Mouse (Mus musculus): ENCODE results near the gene Sh3rf1. TPM values are rescaled to one million over a fixed set of nuclear protein-coding genes. Genes with fewer than 3 reads are reported as not detected.

Gene Sh3rf1
- total RNA-seq, 2 experiments from 2014 or later = 10.1 to 11.3 TPM

DNA sequence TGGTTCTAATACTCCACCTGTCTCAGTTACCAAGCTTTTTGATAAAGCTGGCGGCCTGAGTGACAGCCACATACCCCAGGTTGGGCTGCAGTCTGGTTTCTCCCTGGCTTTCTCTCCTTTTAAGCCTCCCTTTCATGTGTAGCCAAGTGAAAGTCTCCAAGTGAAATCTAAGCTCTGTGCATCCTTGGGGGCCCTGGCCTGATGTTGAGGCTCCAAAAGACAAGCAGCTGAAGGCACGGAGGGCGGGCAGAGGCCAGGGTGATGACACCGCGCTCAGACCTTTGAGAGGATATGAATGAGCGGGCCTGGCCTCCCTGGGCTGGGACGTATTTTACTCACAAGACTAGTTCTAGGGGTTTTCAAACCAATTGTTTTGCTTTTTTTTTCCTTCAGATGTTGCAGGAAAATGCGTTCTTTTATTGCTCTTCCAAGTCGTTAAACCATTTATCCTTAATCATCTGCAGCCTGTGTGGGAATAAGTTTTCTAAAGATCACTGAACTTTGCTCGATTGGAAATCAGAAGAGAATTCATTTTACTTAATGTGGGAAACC, 100.8 kb downstream of the Sh3rf1 start:
- no peak for DNase-seq

- no peak for DNase-seq
Measured at GRCm38 (mm10) chr8:61325014-61325715, 101.5 kb downstream of the Sh3rf1 start.

- DNase-seq = no peak
Measured at GRCm38 (mm10) chr8:61326281-61326680, 102.6 kb downstream of the Sh3rf1 start.

DNA sequence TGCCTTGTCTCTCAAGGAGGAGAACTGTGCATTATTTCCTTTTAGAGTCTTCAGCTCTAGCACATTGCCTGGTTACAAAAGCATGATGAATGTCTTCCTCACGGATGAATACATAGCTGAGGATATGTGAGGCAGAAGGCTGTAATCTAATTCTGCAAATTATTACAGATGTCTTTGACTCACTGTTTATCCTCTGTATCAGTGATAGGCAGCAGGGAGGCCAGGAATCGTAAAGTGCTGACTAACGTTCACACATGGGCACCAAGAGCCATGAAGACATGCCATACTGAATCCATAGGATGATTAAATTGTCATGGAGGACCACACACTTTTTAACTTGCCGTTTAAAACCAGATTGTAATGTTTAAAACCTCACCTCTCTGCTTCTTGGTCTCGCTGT, 103.7 kb downstream of the Sh3rf1 start:
- DNase-seq = no peak

- no peak for DNase-seq
Measured at GRCm38 (mm10) chr8:61339629-61340028, 116.0 kb downstream of the Sh3rf1 start.

DNA sequence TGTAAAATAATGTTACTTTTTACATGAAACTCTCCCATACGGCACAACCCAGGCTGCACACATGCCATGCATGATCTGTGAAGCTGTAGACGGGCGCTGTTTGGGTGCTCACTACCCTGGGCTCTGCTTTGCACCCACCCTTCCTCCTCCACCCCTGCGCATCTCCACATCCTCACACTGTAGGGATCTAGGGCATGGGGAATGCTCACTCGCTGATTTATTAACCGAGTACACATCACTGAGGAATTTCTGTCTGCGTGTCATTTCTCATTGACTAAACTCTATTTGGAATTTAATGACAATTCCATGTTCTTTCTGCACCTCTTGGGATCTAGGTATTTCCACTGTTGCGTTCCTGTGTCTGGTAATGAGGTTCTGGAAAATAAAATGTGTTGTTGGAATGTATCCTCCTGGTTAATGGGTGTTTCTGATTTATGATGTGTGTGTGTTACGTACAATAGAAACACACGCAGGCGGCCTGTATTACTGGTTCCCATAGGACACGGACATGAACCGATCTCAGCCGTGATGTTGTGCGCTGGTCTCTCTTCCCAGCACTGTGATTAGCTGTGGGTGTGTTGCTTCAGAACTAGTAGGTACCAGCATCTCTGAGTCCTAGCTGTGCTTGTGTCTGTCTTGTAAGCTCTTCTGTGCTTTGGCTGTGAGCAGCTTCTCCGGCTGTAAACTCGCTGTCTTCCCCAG, 116.8 kb downstream of the Sh3rf1 start:
- DNase-seq = no peak

GRCm38 (mm10) chr8:61341587-61342441, 118.1 kb downstream of the Sh3rf1 start:
- DNase-seq = no peak

- no peak for DNase-seq
Measured at GRCm38 (mm10) chr8:61342473-61343026, 118.9 kb downstream of the Sh3rf1 start.

DNA sequence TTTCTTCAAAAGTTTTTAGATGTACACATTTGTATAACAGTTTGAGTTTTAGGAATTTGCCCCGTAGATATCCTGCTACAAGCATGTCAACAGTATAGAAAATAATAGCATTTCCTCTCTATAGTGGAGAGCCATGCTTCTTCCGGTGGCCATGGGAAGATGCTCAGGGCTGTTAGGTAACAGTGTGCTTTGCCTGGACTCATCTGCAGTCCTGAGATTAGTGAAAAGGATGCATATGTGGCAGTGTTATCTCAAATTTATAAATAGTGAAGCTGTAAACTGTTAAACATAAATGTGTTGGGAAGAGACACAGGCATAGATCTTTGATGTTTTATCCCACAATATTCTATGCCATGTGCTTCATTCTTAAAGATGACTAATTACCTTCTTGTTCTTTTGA, 120.8 kb downstream of the Sh3rf1 start:
- no peak for DNase-seq

- DNase-seq = no peak
Measured at GRCm38 (mm10) chr8:61346941-61347340, 123.3 kb downstream of the Sh3rf1 start.

- no peak for DNase-seq
Measured at GRCm38 (mm10) chr8:61347526-61347925, 123.9 kb downstream of the Sh3rf1 start.

DNA sequence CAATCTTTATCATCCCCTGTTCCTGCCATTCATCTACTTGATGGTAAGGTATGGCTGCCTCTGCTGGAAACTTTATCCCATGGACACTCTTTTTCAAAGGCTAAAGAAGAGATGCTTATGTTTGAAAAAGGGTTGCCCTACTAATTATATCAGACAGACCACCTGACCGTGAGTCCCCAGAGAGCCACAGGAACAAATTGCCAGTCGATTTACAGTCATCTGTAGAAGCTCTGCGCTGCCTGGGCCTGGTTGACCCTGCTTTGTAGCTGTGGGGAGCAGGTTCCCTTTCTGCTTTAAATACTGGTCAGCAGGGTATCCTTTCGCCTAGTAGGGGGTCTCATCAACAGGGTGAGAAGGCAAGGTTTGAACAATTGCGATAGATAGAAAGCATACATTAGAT, 124.4 kb downstream of the Sh3rf1 start:
- no peak for DNase-seq

DNA sequence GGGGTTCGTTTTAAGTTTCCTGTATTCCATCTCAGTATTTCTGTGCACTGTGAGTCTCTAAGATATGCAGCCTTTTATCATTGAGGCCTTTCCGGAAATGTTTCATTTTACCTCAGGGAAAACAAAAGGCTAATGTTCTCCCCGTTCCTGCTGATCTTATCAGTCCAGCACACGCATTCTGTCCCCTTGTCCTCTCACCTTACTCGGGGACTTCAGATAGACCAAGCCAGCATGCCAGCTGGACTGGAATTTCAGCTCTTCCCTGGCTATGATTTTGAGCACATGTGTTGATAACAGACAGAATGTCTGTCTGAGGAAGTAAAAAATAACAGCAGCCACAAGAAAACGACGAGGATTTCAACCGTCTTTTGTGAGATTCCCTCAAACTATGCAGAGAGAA, 124.8 kb downstream of the Sh3rf1 start:
- no peak for DNase-seq

GRCm38 (mm10) chr8:61350443-61350842, 126.8 kb downstream of the Sh3rf1 start:
- no peak for DNase-seq

GRCm38 (mm10) chr8:61351638-61352037, 128.0 kb downstream of the Sh3rf1 start:
- no peak for DNase-seq

GRCm38 (mm10) chr8:61355503-61355902, 131.8 kb downstream of the Sh3rf1 start:
- DNase-seq = no peak

DNA sequence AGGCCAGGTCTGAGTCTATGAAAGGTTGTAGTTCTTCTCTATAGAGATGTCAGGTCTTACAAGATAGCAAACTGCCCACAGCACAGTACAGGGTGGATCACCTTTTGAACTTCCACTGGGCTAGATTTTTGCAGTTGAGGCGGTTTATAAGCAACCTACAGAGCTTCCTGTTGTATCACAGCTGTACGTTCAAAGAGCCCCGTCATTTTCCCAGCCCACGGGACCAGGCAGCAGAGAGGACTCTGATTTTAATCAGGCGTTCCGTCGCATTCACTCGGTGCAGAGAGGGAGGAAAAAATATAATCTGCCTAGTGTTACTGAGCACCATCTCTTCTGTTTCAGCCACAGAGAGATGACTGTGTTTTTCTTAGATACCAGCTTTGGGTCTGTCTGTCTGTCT, 135.3 kb downstream of the Sh3rf1 start:
- DNase-seq = no peak

DNA sequence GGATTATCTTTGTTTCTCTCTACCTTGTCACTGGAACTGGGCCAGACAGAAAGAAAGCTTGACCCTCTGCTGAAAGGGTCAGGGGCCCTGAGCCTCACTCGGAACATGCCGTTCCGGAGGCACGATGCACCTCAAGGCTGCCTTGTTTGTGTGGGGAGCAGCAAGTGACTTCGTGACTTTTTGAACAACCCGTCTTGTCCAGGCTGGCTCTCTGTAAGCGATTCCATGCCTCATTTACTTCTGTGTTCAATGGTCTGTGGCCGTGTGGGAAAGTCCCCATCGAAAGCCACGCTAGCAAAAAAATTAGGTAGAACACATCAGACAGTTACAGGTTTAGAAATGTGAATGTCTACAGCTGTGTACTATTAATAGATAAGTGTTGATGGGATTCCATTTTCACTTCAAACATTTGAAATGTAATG, 136.2 kb downstream of the Sh3rf1 start:
- no peak for DNase-seq

- DNase-seq = no peak
Measured at GRCm38 (mm10) chr8:61360362-61360761, 136.7 kb downstream of the Sh3rf1 start.

- no peak for DNase-seq
Measured at GRCm38 (mm10) chr8:61361476-61361875, 137.8 kb downstream of the Sh3rf1 start.

- no peak for DNase-seq
Measured at GRCm38 (mm10) chr8:61362301-61362913, 138.7 kb downstream of the Sh3rf1 start.

GRCm38 (mm10) chr8:61373303-61373702, 149.6 kb downstream of the Sh3rf1 start:
- DNase-seq = no peak
